ENCODE assay signal across 9 mouse cellular contexts in the genomic region with DNA sequence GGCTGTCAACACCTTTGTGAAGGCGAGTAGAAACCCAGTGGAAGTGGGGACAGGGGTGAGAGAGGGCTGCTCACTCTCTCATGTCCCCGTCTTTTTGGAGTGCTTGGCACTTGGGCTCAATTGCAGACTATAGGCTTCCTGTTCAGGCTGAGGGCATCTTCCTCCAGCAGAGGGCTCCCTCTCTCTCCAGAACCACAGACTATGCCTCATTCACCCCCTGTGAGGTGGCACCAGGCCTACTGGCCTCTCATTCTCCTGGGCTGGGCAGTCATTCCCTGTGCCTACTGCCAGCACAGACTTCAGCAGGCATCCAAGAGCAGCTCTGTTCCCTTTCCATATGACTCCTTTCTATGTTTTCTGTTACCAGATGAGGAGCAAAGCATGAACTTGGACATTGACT. TPM values are rescaled to one million over a fixed set of nuclear protein-coding genes. Genes with fewer than 3 reads are reported as not detected.
DNase-seq lines count a peak whose midpoint lies in the region; ATAC-seq and TF ChIP-seq lines count a peak whose summit lies in the region.
"Had no signal": no experiment of that assay in that cellular context is flagged by ENCODE, and none has a peak within 500 bp of the region (broad histone marks: within the 10 kb centered on the region; RNA-seq: fewer than 3 reads in every experiment).

No protein-coding gene starts in this region.

- H3K27me3 ChIP-seq in intestine, embryonic 14.5 days (replicated peaks; ENCODE audit: control insufficient read depth, insufficient read depth, low read length) = no peaks in the 10 kb centered on the region
- H3K27me3 ChIP-seq in intestine, embryonic 16.5 days (replicated peaks; ENCODE audit: control insufficient read depth, insufficient read depth, low read length) = no peaks in the 10 kb centered on the region
- H3K27me3 ChIP-seq in hindbrain, embryonic 14.5 days (ENCODE audit: control insufficient read depth, insufficient read depth, low read length) = no peaks in the 10 kb centered on the region
- no peaks in the 10 kb centered on the region for H3K27me3 ChIP-seq in thymus, adult 2 months (ENCODE audit: control insufficient read depth, insufficient read depth, low read length)
- H3K27me3 ChIP-seq: midbrain, embryonic 12.5 days had no signal

- H3K9ac ChIP-seq in intestine, embryonic 14.5 days (ENCODE audit: low read length) = no peak overlapping the region
- no peak overlapping the region for H3K9ac ChIP-seq in intestine, embryonic 16.5 days (ENCODE audit: low read depth, low read length)
- no peak overlapping the region for H3K9ac ChIP-seq in hindbrain, embryonic 14.5 days
- H3K9ac ChIP-seq: midbrain, embryonic 12.5 days had no signal

- 55% methylated on average over 2 of the region's 2 CpGs for WGBS in intestine, embryonic 14.5 days
- WGBS in intestine, embryonic 16.5 days = 49% methylated on average over 2 of the region's 2 CpGs
- 48% methylated on average over 2 of the region's 2 CpGs for WGBS in hindbrain, embryonic 14.5 days
- WGBS in thymus, adult 2 months = 71% methylated on average over 2 of the region's 2 CpGs

- no peaks in the 10 kb centered on the region for H3K9me3 ChIP-seq in intestine, embryonic 14.5 days (ENCODE audit: control insufficient read depth, low read length)
- H3K9me3 ChIP-seq in intestine, embryonic 16.5 days (ENCODE audit: control insufficient read depth, low read length) = no peaks in the 10 kb centered on the region
- no peaks in the 10 kb centered on the region for H3K9me3 ChIP-seq in hindbrain, embryonic 14.5 days (ENCODE audit: control insufficient read depth, low read length)
- H3K9me3 ChIP-seq: midbrain, embryonic 12.5 days had no signal

- TF ChIP-seq CTCF in embryonic fibroblast, embryonic 13.5 days (IDR thresholded peaks at IDR 0.05; ENCODE audit: borderline replicate concordance, insufficient read depth, low read length) = peak; percentile 60; the same call in 1 of the 2 replicates
- peak; percentile 61; the same call in 1 of the 2 replicates for TF ChIP-seq CTCF in thymus, adult 2 months (IDR thresholded peaks at IDR 0.05; ENCODE audit: borderline replicate concordance, control insufficient read depth, extremely low read depth, insufficient read depth, low read length, poor library complexity)

- ATAC-seq in intestine, embryonic 14.5 days (replicated peaks; ENCODE audit: low FRiP score, low TSS enrichment, low read depth) = no peak
- no peak for ATAC-seq in intestine, embryonic 16.5 days
- ATAC-seq in hindbrain, embryonic 14.5 days (ENCODE audit: low FRiP score) = no peak
- ATAC-seq in megakaryocyte-erythroid progenitor cell, adult 5-6 weeks (replicated peaks; ENCODE audit: low FRiP score, low TSS enrichment, poor library complexity, severe bottlenecking) = peak; percentile 72

- H3K27ac ChIP-seq in intestine, embryonic 14.5 days (ENCODE audit: low read depth) = no peak overlapping the region
- no peak overlapping the region for H3K27ac ChIP-seq in intestine, embryonic 16.5 days (ENCODE audit: low read length)
- H3K27ac ChIP-seq in embryonic fibroblast, embryonic 13.5 days (ENCODE audit: insufficient read depth, low read length) = no peak overlapping the region
- H3K27ac ChIP-seq in hindbrain, embryonic 14.5 days = no peak overlapping the region
- no peak overlapping the region for H3K27ac ChIP-seq in thymus, adult 2 months (ENCODE audit: control insufficient read depth, insufficient read depth, low read length)
- H3K27ac ChIP-seq: midbrain, embryonic 12.5 days had no signal

- peak; percentile 53 for DNase-seq in intestine, embryonic 14.5 days (ENCODE audit: low spot score)
- peak; percentile 78 for DNase-seq in adrenal gland, postnatal 25 days
- peak; percentile 36 for DNase-seq in hindbrain, embryonic 14.5 days (ENCODE audit: low spot score)
- DNase-seq in left cerebral cortex, adult 11 months (ENCODE audit: low spot score) = peak; percentile 75
- peak; percentile 54 for DNase-seq in thymus, adult 2 months

- H3K4me1 ChIP-seq in intestine, embryonic 14.5 days (replicated peaks; ENCODE audit: control insufficient read depth, insufficient read depth, low read length) = no peaks in the 10 kb centered on the region
- H3K4me1 ChIP-seq in intestine, embryonic 16.5 days (ENCODE audit: control insufficient read depth, insufficient read depth, low read length) = no peaks in the 10 kb centered on the region
- H3K4me1 ChIP-seq in embryonic fibroblast, embryonic 13.5 days (ENCODE audit: control insufficient read depth, insufficient read depth, low read length) = no peaks in the 10 kb centered on the region
- H3K4me1 ChIP-seq in hindbrain, embryonic 14.5 days (replicated peaks; ENCODE audit: control insufficient read depth, insufficient read depth, low read length) = no peaks in the 10 kb centered on the region
- no peaks in the 10 kb centered on the region; the same call in 1 of the 2 replicates for H3K4me1 ChIP-seq in thymus, adult 2 months (replicated peaks; ENCODE audit: control insufficient read depth, insufficient read depth, low read length)
- H3K4me1 ChIP-seq: midbrain, embryonic 12.5 days had no signal

- TF ChIP-seq POLR2A in embryonic fibroblast, embryonic 13.5 days (IDR thresholded peaks at IDR 0.05; ENCODE audit: low read depth, low read length) = no peak
- TF ChIP-seq POLR2A in thymus, adult 2 months (IDR thresholded peaks at IDR 0.05; ENCODE audit: control insufficient read depth, extremely low read depth, insufficient read depth, low read length, poor library complexity) = no peak

- peaks cover 73% of the 10 kb centered on the region for H3K36me3 ChIP-seq in intestine, embryonic 14.5 days (ENCODE audit: control insufficient read depth, insufficient read depth, low read length)
- H3K36me3 ChIP-seq in intestine, embryonic 16.5 days (ENCODE audit: control insufficient read depth, insufficient read depth, low read length) = peaks cover 18% of the 10 kb centered on the region
- peaks cover 93% of the 10 kb centered on the region for H3K36me3 ChIP-seq in hindbrain, embryonic 14.5 days (replicated peaks; ENCODE audit: control insufficient read depth, insufficient read depth)
- H3K36me3 ChIP-seq in thymus, adult 2 months (ENCODE audit: control insufficient read depth, insufficient read depth, low read length) = peaks cover 85% of the 10 kb centered on the region

- no peak overlapping the region for H3K4me3 ChIP-seq in intestine, embryonic 14.5 days (ENCODE audit: low read depth, low read length)
- no peak overlapping the region for H3K4me3 ChIP-seq in intestine, embryonic 16.5 days (ENCODE audit: low read length)
- H3K4me3 ChIP-seq in embryonic fibroblast, embryonic 13.5 days (ENCODE audit: insufficient read depth, low read length) = no peak overlapping the region
- no peak overlapping the region for H3K4me3 ChIP-seq in hindbrain, embryonic 14.5 days (replicated peaks; ENCODE audit: low read length)
- no peak overlapping the region for H3K4me3 ChIP-seq in thymus, adult 2 months (ENCODE audit: control insufficient read depth, insufficient read depth, low read length)
- H3K4me3 ChIP-seq: midbrain, embryonic 12.5 days had no signal

- no peak overlapping the region for H3K4me2 ChIP-seq in intestine, embryonic 14.5 days (ENCODE audit: low read length)
- H3K4me2 ChIP-seq in intestine, embryonic 16.5 days (ENCODE audit: low read depth, low read length) = no peak overlapping the region
- H3K4me2 ChIP-seq in hindbrain, embryonic 14.5 days (replicated peaks) = no peak overlapping the region
- H3K4me2 ChIP-seq: midbrain, embryonic 12.5 days had no signal

RNA-seq across cellular contexts. Expression of a gene that starts 29.1 kb away (rescaled TPM):
- 56.0 and 58.9 TPM in 2 replicates for polyA plus RNA-seq in intestine, embryonic 14.5 days (2014; fragmentation: Nextera tagmentation; extraction: Ambion mirVana)
- 81.2 and 85.4 TPM in 2 replicates for polyA plus RNA-seq in intestine, embryonic 16.5 days (2015; fragmentation: Nextera tagmentation; extraction: Ambion mirVana)
- total RNA-seq in adrenal gland, postnatal 25 days (2021) = 59.8 and 68.0 TPM in 2 replicates
- polyA plus RNA-seq in embryonic fibroblast, embryonic 13.5 days (2011; ENCODE audit: insufficient read length, low read depth, missing spikeins) = 62.4 and 65.8 TPM in 2 replicates
- polyA plus RNA-seq in hindbrain, embryonic 14.5 days (2014; fragmentation: Nextera tagmentation; extraction: Ambion mirVana) = 91.7 and 99.9 TPM in 2 replicates
- total RNA-seq in megakaryocyte-erythroid progenitor cell, adult 5-6 weeks (2014; fragmentation: Nextera tagmentation) = 136 and 160 TPM in 2 replicates
- 116 and 165 TPM in 2 replicates for total RNA-seq in megakaryocyte-erythroid progenitor cell, adult 5-6 weeks (2017)
- polyA plus RNA-seq in thymus, adult 2 months (2012; rRNA removed) = 129 and 140 TPM in 2 replicates

RNA-seq across cellular contexts. Expression of a gene that starts 42.2 kb away (rescaled TPM):
- 1.1 and 1.9 TPM in 2 replicates for polyA plus RNA-seq in intestine, embryonic 14.5 days (2014; fragmentation: Nextera tagmentation; extraction: Ambion mirVana)
- 0.69 and 0.71 TPM in 2 replicates for polyA plus RNA-seq in intestine, embryonic 16.5 days (2015; fragmentation: Nextera tagmentation; extraction: Ambion mirVana)
- total RNA-seq in adrenal gland, postnatal 25 days (2021) = 0.39 TPM in 1 of 2 replicates, not detected in the other
- polyA plus RNA-seq in embryonic fibroblast, embryonic 13.5 days (2011; ENCODE audit: insufficient read length, low read depth, missing spikeins) = not detected in 2 replicates
- polyA plus RNA-seq in hindbrain, embryonic 14.5 days (2014; fragmentation: Nextera tagmentation; extraction: Ambion mirVana) = 1.0 and 1.8 TPM in 2 replicates
- not detected in 2 replicates for total RNA-seq in megakaryocyte-erythroid progenitor cell, adult 5-6 weeks (2014; fragmentation: Nextera tagmentation)
- not detected in 2 replicates for total RNA-seq in megakaryocyte-erythroid progenitor cell, adult 5-6 weeks (2017)
- 5.1 and 6.5 TPM in 2 replicates for polyA plus RNA-seq in thymus, adult 2 months (2012; rRNA removed)

RNA-seq across cellular contexts. Expression of a gene that starts 49.4 kb away (rescaled TPM):
- 27.4 and 29.3 TPM in 2 replicates for polyA plus RNA-seq in intestine, embryonic 14.5 days (2014; fragmentation: Nextera tagmentation; extraction: Ambion mirVana)
- polyA plus RNA-seq in intestine, embryonic 16.5 days (2015; fragmentation: Nextera tagmentation; extraction: Ambion mirVana) = 17.5 and 21.0 TPM in 2 replicates
- 42.4 and 46.1 TPM in 2 replicates for total RNA-seq in adrenal gland, postnatal 25 days (2021)
- 37.8 and 50.2 TPM in 2 replicates for polyA plus RNA-seq in embryonic fibroblast, embryonic 13.5 days (2011; ENCODE audit: insufficient read length, low read depth, missing spikeins)
- 24.9 and 28.9 TPM in 2 replicates for polyA plus RNA-seq in hindbrain, embryonic 14.5 days (2014; fragmentation: Nextera tagmentation; extraction: Ambion mirVana)
- 0.87 and 4.4 TPM in 2 replicates for total RNA-seq in megakaryocyte-erythroid progenitor cell, adult 5-6 weeks (2014; fragmentation: Nextera tagmentation)
- 1.3 TPM in 1 of 2 replicates, not detected in the other for total RNA-seq in megakaryocyte-erythroid progenitor cell, adult 5-6 weeks (2017)
- polyA plus RNA-seq in thymus, adult 2 months (2012; rRNA removed) = 24.9 and 27.3 TPM in 2 replicates
